Mouse (Mus musculus) lung, adult 18-20 months (tissue): ENCODE data around the gene Olfr669.
"Not testable (repeated sequence)": the region's sequence is repeated elsewhere in the genome, so short reads cannot be mapped to it uniquely, and the experiment has no call there.

Experiments used
- DNase-seq, 2 experiments: peaks; one replicate each; pipeline ENCODE4 v3.0.0; 2022; ENCODE audit warnings: mixed read lengths in 2 of 2

Olfr669 gene

GRCm38 (mm10) chr7:104933940-104934339, at the start of gene Olfr669:
Olfr669 (plus strand) TSS chr7:104934240.
- DNase-seq, result no peak

- no peak for DNase-seq
These were observed 38.2 kb upstream of the Olfr669 start, which contains the start of gene Olfr666 for GRCm38 (mm10) chr7:104895852-104896251. Olfr666 (minus strand) TSS chr7:104895952.

GRCm38 (mm10) chr7:104921382-104921781, 12.7 kb upstream of the Olfr669 start, which contains the start of gene Olfr667:
Olfr667 (minus strand) TSS chr7:104921482.
- DNase-seq, result no peak

- DNase-seq, result no peak
These were observed 6.1 kb upstream of the Olfr669 start, which contains the start of gene Olfr668 for GRCm38 (mm10) chr7:104927957-104928356. Olfr668 (minus strand) TSS chr7:104928057.

GRCm38 (mm10) chr7:104950234-104950633, 16.2 kb downstream of the Olfr669 start:
- not testable (repeated sequence) for DNase-seq

GRCm38 (mm10) chr7:104962520-104962919, 28.5 kb downstream of the Olfr669 start, which contains the start of gene Olfr670:
Olfr670 (minus strand) TSS chr7:104962620.
- no peak for DNase-seq

- not testable (repeated sequence) for DNase-seq
These were observed 38.5 kb downstream of the Olfr669 start for GRCm38 (mm10) chr7:104972507-104972906.

- no peak for DNase-seq
These were observed 45.0 kb downstream of the Olfr669 start, which contains the start of gene Olfr671 for GRCm38 (mm10) chr7:104979026-104979425. Olfr671 (minus strand) TSS chr7:104979126.
